Mouse (Mus musculus): ENCODE measurements at regions not wholly inside any gene's neighbourhood (a gene's known extent, or its start where the extent isn't known, plus 50 kb on each side); places are given as distances from the start of the nearest gene placed in this dataset.
A peak's percentile ranks its signal among the peaks of the same experiment; 100 is the strongest.
"Not testable (repeated sequence)": the region's sequence is repeated elsewhere in the genome, so short reads cannot be mapped to it uniquely, and the experiment has no call there.

DNA sequence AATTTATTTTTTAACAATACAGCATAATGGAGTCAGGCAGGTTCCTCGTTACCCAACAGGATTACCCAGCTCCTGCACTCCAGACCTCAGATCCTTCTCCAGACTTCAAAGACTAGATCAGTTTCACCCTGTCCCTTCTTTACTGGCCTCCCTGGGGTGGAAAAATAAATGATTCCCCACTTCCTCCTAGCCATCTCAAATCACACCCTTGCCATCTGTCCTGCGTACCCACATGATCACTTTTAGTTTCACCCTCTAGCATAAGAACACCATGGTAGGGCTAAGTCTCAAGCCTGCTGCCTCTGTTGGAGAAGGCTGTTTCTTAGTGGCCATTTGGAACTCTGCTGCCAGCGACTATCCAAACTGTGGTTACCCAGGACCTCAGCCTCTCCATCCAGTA lies 222.0 kb downstream of the Plxna1 start:
- no peak for TF ChIP-seq CTCF (IDR thresholded peaks at IDR 0.05; ENCODE audit: low read depth)
- Histone ChIP-seq H3K4me3 (replicated peaks; ENCODE audit: low read depth, low read length) (no peak overlapping the region), H3K27ac (no peak overlapping the region), H3K36me3 (ENCODE audit: insufficient read depth, low read length) (no peaks in the 10 kb centered on the region), H3K27me3 (ENCODE audit: insufficient read depth, low read length) (no peaks in the 10 kb centered on the region), H3K4me2 (ENCODE audit: low read length) (no peak overlapping the region), H3K9me3 (replicated peaks; ENCODE audit: low read length) (no peaks in the 10 kb centered on the region), H3K4me1 (replicated peaks; ENCODE audit: insufficient read depth, low read length) (no peaks in the 10 kb centered on the region), H3K9ac (ENCODE audit: low read depth, low read length) (no peak overlapping the region)
- 58% methylated on average over 3 of the region's 3 CpGs for WGBS
- ATAC-seq (replicated peaks; ENCODE audit: low FRiP score, low read depth): no peak
- DNase-seq (ENCODE audit: low spot score): no peak

DNA sequence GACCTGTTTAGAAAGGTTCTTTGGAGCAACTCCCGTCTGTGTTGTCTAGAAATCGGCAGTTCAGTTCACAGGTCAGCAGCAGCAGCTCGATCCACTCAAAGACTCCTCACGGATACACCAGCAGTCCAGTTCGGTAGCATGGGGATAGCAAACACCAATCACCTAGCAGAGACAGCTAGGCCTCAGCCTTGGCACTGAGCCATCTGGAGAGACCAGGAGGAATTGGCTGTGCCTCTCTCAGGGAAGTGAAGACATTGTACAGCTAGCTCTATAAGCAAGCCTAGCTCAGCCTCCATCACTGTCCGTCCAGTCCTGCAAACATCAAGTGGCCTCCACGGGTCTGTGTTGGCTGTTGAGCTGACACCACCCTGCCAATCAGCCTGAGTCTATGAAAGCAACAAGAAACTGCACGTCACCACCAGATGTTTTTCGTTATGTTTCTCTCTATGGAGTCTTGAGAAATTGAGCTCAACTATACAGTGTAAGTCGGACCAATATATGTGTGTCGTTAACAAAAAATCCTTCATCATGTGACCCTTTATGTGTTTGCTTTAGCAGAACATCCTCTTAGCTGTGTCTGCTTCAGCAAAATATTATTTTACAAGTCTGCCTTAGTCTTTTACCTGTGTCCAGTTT lies 209.3 kb downstream of the Plxna1 start:
- Histone ChIP-seq H3K4me3 (replicated peaks; ENCODE audit: low read depth, low read length) (no peak overlapping the region), H3K9ac (ENCODE audit: low read depth, low read length) (no peak overlapping the region), H3K4me2 (ENCODE audit: low read length) (no peak overlapping the region), H3K27me3 (ENCODE audit: insufficient read depth, low read length) (no peaks in the 10 kb centered on the region), H3K27ac (no peak overlapping the region), H3K4me1 (replicated peaks; ENCODE audit: insufficient read depth, low read length) (no peaks in the 10 kb centered on the region), H3K9me3 (replicated peaks; ENCODE audit: low read length) (no peaks in the 10 kb centered on the region), H3K36me3 (ENCODE audit: insufficient read depth, low read length) (no peaks in the 10 kb centered on the region)
- ATAC-seq (replicated peaks; ENCODE audit: low FRiP score, low read depth): no peak
- no peak for TF ChIP-seq CTCF (IDR thresholded peaks at IDR 0.05; ENCODE audit: low read depth)
- 68% methylated on average over 11 of the region's 11 CpGs for WGBS
- no peak for DNase-seq (ENCODE audit: low spot score)

DNA sequence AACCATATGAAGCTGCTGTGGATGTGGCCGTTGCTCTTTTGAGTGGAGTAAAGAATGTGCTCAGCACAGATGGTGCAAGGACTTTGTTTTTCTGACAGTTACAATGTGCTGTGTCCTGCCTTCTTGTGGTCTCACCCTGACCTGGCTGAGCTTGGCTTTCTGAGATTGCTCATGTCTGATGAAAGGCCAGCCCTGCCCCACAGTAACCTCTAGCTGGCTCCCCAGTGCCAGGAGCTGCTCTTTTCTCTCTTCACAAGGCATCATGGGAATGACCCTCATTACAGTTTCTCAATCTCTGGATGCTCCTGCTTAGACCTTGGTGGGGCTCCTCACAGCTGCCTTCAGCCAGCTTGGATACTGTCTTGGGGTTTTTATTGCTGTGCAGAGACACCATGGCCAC lies 204.9 kb downstream of the Plxna1 start:
- no peak overlapping the region for H3K27ac ChIP-seq
- no peaks in the 10 kb centered on the region for H3K27me3 ChIP-seq (ENCODE audit: insufficient read depth, low read length)
- ATAC-seq (replicated peaks; ENCODE audit: low FRiP score, low read depth) (no peak), DNase-seq (ENCODE audit: low spot score) (no peak)
- no peaks in the 10 kb centered on the region for H3K36me3 ChIP-seq (ENCODE audit: insufficient read depth, low read length)
- 84% methylated on average over 1 of the region's 1 CpGs for WGBS
- no peak overlapping the region for H3K9ac ChIP-seq (ENCODE audit: low read depth, low read length)
- H3K9me3 ChIP-seq (replicated peaks; ENCODE audit: low read length): no peaks in the 10 kb centered on the region
- no peak overlapping the region for H3K4me2 ChIP-seq (ENCODE audit: low read length)
- H3K4me1 ChIP-seq (replicated peaks; ENCODE audit: insufficient read depth, low read length): no peaks in the 10 kb centered on the region
- TF ChIP-seq CTCF (IDR thresholded peaks at IDR 0.05; ENCODE audit: low read depth): no peak
- H3K4me3 ChIP-seq (replicated peaks; ENCODE audit: low read depth, low read length): no peak overlapping the region

DNA sequence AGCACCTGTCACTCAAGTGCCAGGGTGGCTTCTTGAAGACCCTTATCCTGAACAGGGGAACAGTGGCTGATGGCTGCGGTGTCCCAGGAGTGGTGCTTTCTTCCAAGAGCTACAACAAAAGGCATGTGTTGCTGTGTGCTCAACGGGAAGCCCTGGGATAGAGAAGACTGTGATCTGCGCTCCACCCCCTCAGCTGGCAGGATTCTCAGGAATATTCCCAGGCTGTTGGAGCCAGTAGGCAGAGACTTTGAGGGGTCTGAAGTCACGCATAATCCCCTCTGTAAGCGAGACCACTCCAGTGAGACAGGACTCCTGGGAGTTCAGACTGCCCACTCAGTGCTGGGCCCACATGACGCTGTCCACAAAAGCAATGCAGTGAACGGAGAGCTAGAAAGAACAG lies 202.4 kb downstream of the Plxna1 start:
- Histone ChIP-seq H3K9ac (ENCODE audit: low read depth, low read length) (no peak overlapping the region), H3K36me3 (ENCODE audit: insufficient read depth, low read length) (no peaks in the 10 kb centered on the region), H3K27ac (no peak overlapping the region), H3K4me1 (replicated peaks; ENCODE audit: insufficient read depth, low read length) (no peaks in the 10 kb centered on the region), H3K4me2 (ENCODE audit: low read length) (no peak overlapping the region), H3K4me3 (replicated peaks; ENCODE audit: low read depth, low read length) (no peak overlapping the region), H3K27me3 (ENCODE audit: insufficient read depth, low read length) (no peaks in the 10 kb centered on the region), H3K9me3 (replicated peaks; ENCODE audit: low read length) (no peaks in the 10 kb centered on the region)
- ATAC-seq (replicated peaks; ENCODE audit: low FRiP score, low read depth) (no peak), DNase-seq (ENCODE audit: low spot score) (no peak)
- no peak for TF ChIP-seq CTCF (IDR thresholded peaks at IDR 0.05; ENCODE audit: low read depth)
- WGBS: 56% methylated on average over 7 of the region's 7 CpGs

DNA sequence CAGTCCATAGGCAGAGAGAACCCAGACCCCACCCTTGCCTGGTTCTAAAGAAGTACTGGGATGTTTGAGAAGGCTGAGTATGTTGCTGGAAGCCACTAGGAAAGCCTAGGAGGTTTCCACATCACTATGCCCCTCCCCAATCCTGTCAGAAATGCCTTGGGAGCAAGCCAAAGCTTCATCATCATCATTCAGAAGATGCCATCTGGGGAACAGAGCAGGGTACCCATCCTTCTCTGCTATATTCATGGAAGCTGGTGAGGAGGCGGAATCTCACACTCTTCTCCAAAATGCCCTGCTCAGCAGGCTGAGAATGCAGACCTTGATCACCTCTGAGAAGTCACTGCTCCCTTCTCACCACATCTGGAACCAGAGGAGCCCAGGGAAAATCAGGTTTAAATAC lies 200.7 kb downstream of the Plxna1 start:
- Histone ChIP-seq H3K4me3 (replicated peaks; ENCODE audit: low read depth, low read length) (no peak overlapping the region), H3K36me3 (ENCODE audit: insufficient read depth, low read length) (no peaks in the 10 kb centered on the region), H3K27me3 (ENCODE audit: insufficient read depth, low read length) (no peaks in the 10 kb centered on the region), H3K9me3 (replicated peaks; ENCODE audit: low read length) (no peaks in the 10 kb centered on the region), H3K9ac (ENCODE audit: low read depth, low read length) (no peak overlapping the region), H3K4me2 (ENCODE audit: low read length) (no peak overlapping the region), H3K4me1 (replicated peaks; ENCODE audit: insufficient read depth, low read length) (no peaks in the 10 kb centered on the region), H3K27ac (no peak overlapping the region)
- ATAC-seq (replicated peaks; ENCODE audit: low FRiP score, low read depth) (no peak), DNase-seq (ENCODE audit: low spot score) (no peak)
- no peak for TF ChIP-seq CTCF (IDR thresholded peaks at IDR 0.05; ENCODE audit: low read depth)
- 88% methylated on average over 1 of the region's 1 CpGs for WGBS

DNA sequence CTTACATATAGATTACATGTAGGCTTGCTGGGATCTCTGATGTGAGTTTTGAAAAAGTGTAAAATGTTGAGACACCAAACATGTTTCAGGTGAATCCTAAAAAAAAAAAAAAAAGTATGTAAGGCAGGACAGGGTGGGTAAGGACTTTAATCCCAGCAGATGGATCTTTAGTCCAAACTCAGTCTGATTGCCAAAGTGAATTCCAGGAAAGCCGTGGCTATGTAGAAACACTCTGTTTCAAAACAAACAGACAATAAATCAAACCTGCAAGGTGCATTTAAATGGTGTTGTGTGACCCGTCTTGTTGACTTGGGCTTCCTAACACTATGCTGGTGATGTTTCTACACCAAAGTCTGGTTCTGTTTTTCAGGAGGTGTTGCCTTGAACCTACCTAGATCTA lies 192.9 kb downstream of the Plxna1 start:
- TF ChIP-seq CTCF (IDR thresholded peaks at IDR 0.05; ENCODE audit: low read depth): no peak
- no peaks in the 10 kb centered on the region for H3K36me3 ChIP-seq (ENCODE audit: insufficient read depth, low read length)
- H3K9me3 ChIP-seq (replicated peaks; ENCODE audit: low read length): no peaks in the 10 kb centered on the region
- no peak overlapping the region for H3K4me3 ChIP-seq (replicated peaks; ENCODE audit: low read depth, low read length)
- no peaks in the 10 kb centered on the region for H3K4me1 ChIP-seq (replicated peaks; ENCODE audit: insufficient read depth, low read length)
- no peaks in the 10 kb centered on the region for H3K27me3 ChIP-seq (ENCODE audit: insufficient read depth, low read length)
- H3K27ac ChIP-seq: no peak overlapping the region
- WGBS: 17% methylated on average over 2 of the region's 2 CpGs
- no peak overlapping the region for H3K9ac ChIP-seq (ENCODE audit: low read depth, low read length)
- ATAC-seq (replicated peaks; ENCODE audit: low FRiP score, low read depth) (no peak), DNase-seq (ENCODE audit: low spot score) (no peak)
- H3K4me2 ChIP-seq (ENCODE audit: low read length): no peak overlapping the region

DNA sequence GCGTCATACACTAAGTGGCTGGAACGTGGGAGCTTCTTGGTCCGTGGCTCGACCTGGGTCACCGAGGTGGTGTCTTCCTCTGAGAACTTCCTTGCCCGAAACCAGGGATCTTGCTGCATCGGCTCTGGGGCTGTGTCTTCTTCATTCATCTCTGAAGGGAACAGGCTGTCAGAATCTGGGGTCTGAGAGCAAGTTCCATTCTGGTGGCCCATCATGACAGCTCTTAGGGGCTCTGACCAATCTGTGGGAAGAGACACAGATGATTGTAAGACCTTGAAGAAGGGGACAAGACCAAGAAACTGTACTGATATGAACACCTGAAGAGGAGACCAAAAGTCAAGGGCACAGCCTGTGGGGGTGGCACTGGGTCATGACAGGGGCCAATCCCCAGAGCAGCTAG lies 177.5 kb downstream of the Plxna1 start:
- DNase-seq (ENCODE audit: low spot score); ATAC-seq (replicated peaks; ENCODE audit: low FRiP score, low read depth); H3K27me3 ChIP-seq (ENCODE audit: insufficient read depth, low read length); H3K4me2 ChIP-seq (ENCODE audit: low read length); H3K9me3 ChIP-seq (replicated peaks; ENCODE audit: low read length); H3K36me3 ChIP-seq (ENCODE audit: insufficient read depth, low read length); H3K27ac ChIP-seq; H3K4me3 ChIP-seq (replicated peaks; ENCODE audit: low read depth, low read length); H3K9ac ChIP-seq (ENCODE audit: low read depth, low read length); H3K4me1 ChIP-seq (replicated peaks; ENCODE audit: insufficient read depth, low read length): not testable (repeated sequence)
- WGBS: 100% methylated on average over 1 of the region's 7 CpGs

DNA sequence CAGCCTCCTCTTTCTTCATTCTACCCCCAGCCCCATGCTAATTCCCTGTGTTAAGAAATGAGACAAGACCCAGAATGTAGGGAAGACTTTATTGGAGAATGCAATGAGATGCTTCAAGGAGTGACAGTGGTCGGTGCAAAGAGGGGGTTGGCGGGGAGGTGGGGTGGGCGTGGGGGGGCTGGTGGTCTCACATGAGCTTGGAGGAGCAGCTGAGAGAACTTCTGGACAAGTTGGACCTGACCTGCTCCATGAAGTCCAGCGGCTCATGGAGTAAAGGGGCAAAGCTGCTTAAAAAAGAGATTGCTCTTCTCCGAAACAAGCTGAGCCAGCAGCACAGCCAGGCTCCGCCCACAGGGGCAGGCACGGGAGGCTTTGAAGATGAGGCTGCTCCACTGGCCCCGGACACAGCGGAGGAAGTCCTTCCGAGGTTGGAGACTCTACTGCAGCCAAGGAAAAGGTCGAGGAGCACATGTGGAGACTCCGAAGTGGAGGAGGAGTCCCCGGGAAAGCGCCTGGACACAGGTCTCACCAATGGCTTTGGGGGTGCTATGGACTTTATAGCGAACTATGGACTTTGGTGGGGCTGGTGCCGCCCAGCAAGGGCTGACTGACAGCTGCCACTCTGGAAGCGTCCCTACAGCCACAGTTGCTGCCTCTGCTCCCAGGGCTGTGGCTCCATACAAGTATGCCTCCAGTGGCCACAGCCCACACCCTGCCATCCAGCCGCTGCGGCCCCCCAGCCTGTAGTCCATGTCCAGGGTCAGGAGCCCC lies 161.7 kb downstream of the Plxna1 start:
- H3K27ac ChIP-seq; H3K27me3 ChIP-seq (ENCODE audit: insufficient read depth, low read length); H3K4me3 ChIP-seq (replicated peaks; ENCODE audit: low read depth, low read length); H3K4me1 ChIP-seq (replicated peaks; ENCODE audit: insufficient read depth, low read length); H3K9me3 ChIP-seq (replicated peaks; ENCODE audit: low read length); H3K9ac ChIP-seq (ENCODE audit: low read depth, low read length); H3K36me3 ChIP-seq (ENCODE audit: insufficient read depth, low read length); ATAC-seq (replicated peaks; ENCODE audit: low FRiP score, low read depth); DNase-seq (ENCODE audit: low spot score): not testable (repeated sequence)
- peak overlapping the region; percentile 21; the same call in 1 of the 2 replicates for H3K4me2 ChIP-seq (ENCODE audit: low read length)
- WGBS: 11% methylated on average over 19 of the region's 19 CpGs

Measured in kidney, postnatal 0 days (tissue).